Mouse (Mus musculus): ENCODE measurements around the gene Psrc1. TPM values are rescaled to one million over a fixed set of nuclear protein-coding genes. Genes with fewer than 3 reads are reported as not detected.
A peak's percentile ranks its signal among the peaks of the same experiment; 100 is the strongest.

The Psrc1 gene
- polyA plus RNA-seq, 1 experiment from 2014 or later = 60.6 TPM

GRCm38 (mm10) chr3:108411026-108411753, 27.6 kb downstream of the Psrc1 start:
- Histone ChIP-seq H3K4me3 (peak overlapping the region; percentile 49), H3K4me1 (peaks cover 69% of the 10 kb centered on the region), H3K9me3 (peaks cover 21% of the 10 kb centered on the region), H3K36me3 (peaks cover 66% of the 10 kb centered on the region), H3K27ac (replicated peaks) (peak overlapping the region; percentile 98), H3K4me2 (replicated peaks) (peak overlapping the region; percentile 90), H3K9ac (replicated peaks) (peak overlapping the region; percentile 88), H3K27me3 (peaks cover under 1% of the 10 kb centered on the region; the same call in 1 of the 2 replicates)
- ATAC-seq (ENCODE audit: low FRiP score, low read depth) = peak; percentile 9; the same call in 1 of the 2 replicates
- WGBS = 7% methylated on average over 5 of the region's 5 CpGs

GRCm38 (mm10) chr3:108411754-108412121, 28.1 kb downstream of the Psrc1 start:
- Histone ChIP-seq H3K4me1 (peaks cover 64% of the 10 kb centered on the region), H3K4me2 (replicated peaks) (peak overlapping the region; percentile 90), H3K4me3 (peak overlapping the region; percentile 49), H3K27me3 (peaks cover 6% of the 10 kb centered on the region), H3K9me3 (peaks cover 21% of the 10 kb centered on the region), H3K27ac (replicated peaks) (peak overlapping the region; percentile 98), H3K36me3 (peaks cover 60% of the 10 kb centered on the region), H3K9ac (replicated peaks) (peak overlapping the region; percentile 88)
- peak; percentile 47 for ATAC-seq (ENCODE audit: low FRiP score, low read depth)
- WGBS = 33% methylated on average over 8 of the region's 8 CpGs

GRCm38 (mm10) chr3:108413634-108414360, 30.2 kb downstream of the Psrc1 start:
- 97% methylated on average over 35 of the region's 35 CpGs for WGBS
- peaks cover 11% of the 10 kb centered on the region for H3K27me3 ChIP-seq
- H3K4me2 ChIP-seq (replicated peaks) = peak overlapping the region; percentile 87
- no peak for ATAC-seq (ENCODE audit: low FRiP score, low read depth)
- peaks cover 59% of the 10 kb centered on the region for H3K4me1 ChIP-seq
- H3K4me3 ChIP-seq = peak overlapping the region; percentile 98
- peaks cover 41% of the 10 kb centered on the region for H3K36me3 ChIP-seq
- no peak overlapping the region for H3K9ac ChIP-seq (replicated peaks)
- H3K9me3 ChIP-seq = peaks cover 21% of the 10 kb centered on the region
- no peak overlapping the region for H3K27ac ChIP-seq (replicated peaks)

GRCm38 (mm10) chr3:108414857-108415830, 31.5 kb downstream of the Psrc1 start, which contains the start of gene Celsr2:
TSS of gene Celsr2 (minus strand) at chr3:108415552.
- Histone ChIP-seq H3K9ac (replicated peaks) (peak within 1 kb of the TSS; percentile 98), H3K27me3 (peaks cover 11% of the 10 kb centered on the region), H3K9me3 (peaks cover 21% of the 10 kb centered on the region), H3K4me1 (peaks cover 46% of the 10 kb centered on the region), H3K4me3 (peak within 1 kb of the TSS; percentile 98), H3K36me3 (peaks cover 34% of the 10 kb centered on the region), H3K4me2 (replicated peaks) (peak within 1 kb of the TSS; percentile 87), H3K27ac (replicated peaks) (peak within 1 kb of the TSS; percentile 95)
- ATAC-seq (ENCODE audit: low FRiP score, low read depth) = peak; percentile 24
- 5% methylated on average over 46 of the region's 67 CpGs for WGBS

- H3K27me3 ChIP-seq = peaks cover 11% of the 10 kb centered on the region
- H3K4me3 ChIP-seq = peak overlapping the region; percentile 98
- H3K27ac ChIP-seq (replicated peaks) = peak overlapping the region; percentile 95
- peak overlapping the region; percentile 98 for H3K9ac ChIP-seq (replicated peaks)
- ATAC-seq (ENCODE audit: low FRiP score, low read depth) = peak; percentile 78
- peaks cover 39% of the 10 kb centered on the region for H3K4me1 ChIP-seq
- H3K36me3 ChIP-seq = peaks cover 34% of the 10 kb centered on the region
- under 1% methylated on average over 34 of the region's 48 CpGs for WGBS
- peak overlapping the region; percentile 87 for H3K4me2 ChIP-seq (replicated peaks)
- peaks cover 21% of the 10 kb centered on the region for H3K9me3 ChIP-seq
Measured at GRCm38 (mm10) chr3:108415831-108416223, 32.2 kb downstream of the Psrc1 start.

- Histone ChIP-seq H3K27ac (replicated peaks) (peak overlapping the region; percentile 81), H3K9ac (replicated peaks) (0 out of 2 replicates have a peak overlapping the region, but pooled peaks have one; percentile 6), H3K4me2 (replicated peaks) (peak overlapping the region; percentile 46), H3K4me1 (peaks cover 47% of the 10 kb centered on the region), H3K27me3 (no peaks in the 10 kb centered on the region), H3K4me3 (no peak overlapping the region), H3K36me3 (peaks cover 31% of the 10 kb centered on the region), H3K9me3 (no peaks in the 10 kb centered on the region)
- ATAC-seq (ENCODE audit: low FRiP score, low read depth) = no peak
- WGBS = 40% methylated on average over 6 of the region's 6 CpGs
Measured at GRCm38 (mm10) chr3:108423006-108423405, 39.4 kb downstream of the Psrc1 start.

- Histone ChIP-seq H3K27me3 (no peaks in the 10 kb centered on the region), H3K4me1 (peaks cover 45% of the 10 kb centered on the region), H3K4me3 (peak overlapping the region; percentile 10; the same call in 1 of the 2 replicates), H3K36me3 (peaks cover 42% of the 10 kb centered on the region), H3K9ac (replicated peaks) (peak overlapping the region; percentile 16), H3K9me3 (no peaks in the 10 kb centered on the region), H3K27ac (replicated peaks) (peak overlapping the region; percentile 81), H3K4me2 (replicated peaks) (peak overlapping the region; percentile 46)
- peak; percentile 70 for ATAC-seq (ENCODE audit: low FRiP score, low read depth)
- WGBS = 18% methylated on average over 11 of the region's 11 CpGs
Measured at GRCm38 (mm10) chr3:108423844-108424801, 40.5 kb downstream of the Psrc1 start.

- Histone ChIP-seq H3K9ac (replicated peaks) (peak overlapping the region; percentile 28; the same call in 1 of the 2 replicates), H3K4me1 (peaks cover 45% of the 10 kb centered on the region), H3K4me3 (no peak overlapping the region), H3K36me3 (peaks cover 52% of the 10 kb centered on the region), H3K4me2 (replicated peaks) (no peak overlapping the region; the same call in 1 of the 2 replicates), H3K9me3 (no peaks in the 10 kb centered on the region), H3K27ac (replicated peaks) (peak overlapping the region; percentile 81), H3K27me3 (no peaks in the 10 kb centered on the region)
- ATAC-seq (ENCODE audit: low FRiP score, low read depth) = peak; percentile 23; the same call in 1 of the 2 replicates
- WGBS = 48% methylated on average over 7 of the region's 7 CpGs
Measured at GRCm38 (mm10) chr3:108424944-108425623, 41.4 kb downstream of the Psrc1 start.

- Histone ChIP-seq H3K9ac (replicated peaks) (peak overlapping the region; percentile 28; the same call in 1 of the 2 replicates), H3K27me3 (no peaks in the 10 kb centered on the region), H3K4me1 (peaks cover 45% of the 10 kb centered on the region), H3K9me3 (no peaks in the 10 kb centered on the region), H3K27ac (replicated peaks) (peak overlapping the region; percentile 81), H3K4me3 (no peak overlapping the region), H3K4me2 (replicated peaks) (no peak overlapping the region; the same call in 1 of the 2 replicates), H3K36me3 (peaks cover 56% of the 10 kb centered on the region)
- WGBS = 73% methylated on average over 6 of the region's 6 CpGs
- peak; percentile 17; the same call in 1 of the 2 replicates for ATAC-seq (ENCODE audit: low FRiP score, low read depth)
Measured at GRCm38 (mm10) chr3:108425624-108426018, 42.0 kb downstream of the Psrc1 start.

Measured in midbrain, embryonic 12.5 days (tissue).